Mouse (Mus musculus) liver, adult (tissue): ENCODE measurements at regions not wholly inside any gene's neighbourhood (a gene's known extent, or its start where the extent isn't known, plus 50 kb on each side); places are given as distances from the start of the nearest gene placed in this dataset.

Source experiments
- GATA4 ChIP-seq: IDR thresholded peaks from 2 replicates; pipeline ENCODE4 v1.6.1; 2014; ENCODE audit warnings: mild to moderate bottlenecking, low read length; ENCODE audit not compliant: insufficient replicate concordance

GRCm38 (mm10) chr4:7567687-7568393 is 671.0 kb downstream of the Car8 start:
- no peak for TF ChIP-seq GATA4

GRCm38 (mm10) chr4:7559867-7560832 is 678.7 kb downstream of the Car8 start:
- no peak for TF ChIP-seq GATA4

- TF ChIP-seq GATA4, result no peak
Measured at GRCm38 (mm10) chr4:7558721-7559120, 680.1 kb downstream of the Car8 start.

- TF ChIP-seq GATA4, result no peak
Measured at GRCm38 (mm10) chr4:7534301-7534700, 704.5 kb downstream of the Car8 start.

- TF ChIP-seq GATA4, result no peak
Measured at GRCm38 (mm10) chr4:7527718-7528117, 711.1 kb downstream of the Car8 start.

GRCm38 (mm10) chr4:7513081-7513480 is 725.8 kb downstream of the Car8 start:
- no peak for TF ChIP-seq GATA4

- TF ChIP-seq GATA4, result no peak
Measured at GRCm38 (mm10) chr4:7485552-7485951, 753.3 kb downstream of the Car8 start.

GRCm38 (mm10) chr4:7455130-7455529 is 783.7 kb downstream of the Car8 start:
- no peak for TF ChIP-seq GATA4

GRCm38 (mm10) chr4:7452678-7453077 is 786.2 kb downstream of the Car8 start:
- TF ChIP-seq GATA4, result no peak

- TF ChIP-seq GATA4, result no peak
Measured at GRCm38 (mm10) chr4:7450991-7451390, 787.9 kb downstream of the Car8 start.

- no peak for TF ChIP-seq GATA4
Measured at GRCm38 (mm10) chr4:7429308-7429707, 809.5 kb downstream of the Car8 start.

- no peak for TF ChIP-seq GATA4
Measured at GRCm38 (mm10) chr4:7424081-7424480, 814.8 kb downstream of the Car8 start.

GRCm38 (mm10) chr4:7423204-7423603 is 815.6 kb downstream of the Car8 start:
- TF ChIP-seq GATA4, result no peak

- no peak for TF ChIP-seq GATA4
Measured at GRCm38 (mm10) chr4:7422787-7423186, 816.1 kb downstream of the Car8 start.

- no peak for TF ChIP-seq GATA4
Measured at GRCm38 (mm10) chr4:7414301-7414700, 824.5 kb downstream of the Car8 start.

GRCm38 (mm10) chr4:7392696-7393095 is 846.1 kb downstream of the Car8 start:
- no peak for TF ChIP-seq GATA4

- no peak for TF ChIP-seq GATA4
Measured at GRCm38 (mm10) chr4:7391596-7391995, 847.2 kb downstream of the Car8 start.

GRCm38 (mm10) chr4:7385069-7385468 is 853.8 kb downstream of the Car8 start:
- TF ChIP-seq GATA4, result no peak
